Mouse (Mus musculus): Measurements from ENCODE around the gene Cfd. TPM values are rescaled to one million over a fixed set of nuclear protein-coding genes. Genes with fewer than 3 reads are reported as not detected.

Gene Cfd
- polyA plus RNA-seq, 1 experiment from 2014 or later, result not detected

- WGBS, result under 1% methylated on average over 29 of the region's 29 CpGs
- no peaks in the 10 kb centered on the region for H3K9me3 ChIP-seq (replicated peaks)
- peak overlapping the region; percentile 76 for H3K4me3 ChIP-seq
- peak overlapping the region; percentile 95 for H3K27ac ChIP-seq
- peaks cover 68% of the 10 kb centered on the region for H3K4me1 ChIP-seq
- peaks cover 11% of the 10 kb centered on the region for H3K27me3 ChIP-seq (ENCODE audit: low read depth, poor library complexity, severe bottlenecking)
- peak; percentile 79 for DNase-seq (ENCODE audit: low spot score)
- H3K36me3 ChIP-seq, result peaks cover 35% of the 10 kb centered on the region
Observed at GRCm38 (mm10) chr10:79928030-79928694, 37.5 kb downstream of the Cfd start.

GRCm38 (mm10) chr10:79928907-79929701 is 38.5 kb downstream of the Cfd start:
- no peaks in the 10 kb centered on the region for H3K9me3 ChIP-seq (replicated peaks)
- 7% methylated on average over 9 of the region's 9 CpGs for WGBS

GRCm38 (mm10) chr10:79929967-79930825 is 39.5 kb downstream of the Cfd start:
- Histone ChIP-seq H3K27ac (peak overlapping the region; percentile 95), H3K36me3 (peaks cover 55% of the 10 kb centered on the region), H3K4me1 (peaks cover 84% of the 10 kb centered on the region), H3K4me3 (peak overlapping the region; percentile 76), H3K9me3 (replicated peaks) (no peaks in the 10 kb centered on the region), H3K27me3 (ENCODE audit: low read depth, poor library complexity, severe bottlenecking) (no peaks in the 10 kb centered on the region)
- 91% methylated on average over 18 of the region's 18 CpGs for WGBS
- DNase-seq (ENCODE audit: low spot score), result no peak

More at GRCm38 (mm10) chr10:79928907-79929701, 38.5 kb downstream of the Cfd start:
- peaks cover 2% of the 10 kb centered on the region for H3K27me3 ChIP-seq (ENCODE audit: low read depth, poor library complexity, severe bottlenecking)
- H3K36me3 ChIP-seq, result peaks cover 44% of the 10 kb centered on the region
- H3K4me3 ChIP-seq, result peak overlapping the region; percentile 76
- peaks cover 73% of the 10 kb centered on the region for H3K4me1 ChIP-seq
- peak overlapping the region; percentile 95 for H3K27ac ChIP-seq
- peak; percentile 58 for DNase-seq (ENCODE audit: low spot score)

GRCm38 (mm10) chr10:79930826-79931186 is 40.2 kb downstream of the Cfd start:
- Histone ChIP-seq H3K27me3 (ENCODE audit: low read depth, poor library complexity, severe bottlenecking) (no peaks in the 10 kb centered on the region), H3K4me3 (peak overlapping the region; percentile 76), H3K27ac (peak overlapping the region; percentile 95), H3K4me1 (peaks cover 86% of the 10 kb centered on the region), H3K36me3 (peaks cover 61% of the 10 kb centered on the region), H3K9me3 (replicated peaks) (no peaks in the 10 kb centered on the region)
- WGBS, result 88% methylated on average over 16 of the region's 16 CpGs
- no peak for DNase-seq (ENCODE audit: low spot score)

DNA sequence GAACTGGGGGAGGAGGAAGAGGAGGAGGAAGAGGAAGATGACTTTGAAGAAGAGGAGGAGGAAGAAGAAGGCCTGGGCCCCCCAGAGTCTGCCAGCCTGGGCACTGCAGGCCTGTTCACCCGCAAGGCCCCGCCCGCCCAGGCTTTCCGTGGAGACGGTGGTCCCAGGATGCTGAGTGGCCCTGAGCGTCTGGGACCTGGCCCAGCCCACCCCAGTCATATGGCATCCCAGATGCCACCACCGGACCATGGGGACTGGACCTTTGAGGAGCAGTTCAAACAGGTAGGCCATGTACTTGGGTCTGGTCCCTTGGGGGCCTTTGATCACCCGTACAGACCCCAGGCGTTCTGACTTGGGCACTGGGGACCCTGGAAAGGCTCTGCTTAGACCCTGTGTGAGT is 41.1 kb downstream of the Cfd start:
- H3K4me1 ChIP-seq, result peaks cover 87% of the 10 kb centered on the region
- peak overlapping the region; percentile 95 for H3K27ac ChIP-seq
- 82% methylated on average over 9 of the region's 9 CpGs for WGBS
- peak overlapping the region; percentile 34; the same call in 1 of the 2 replicates for H3K4me3 ChIP-seq
- no peaks in the 10 kb centered on the region for H3K9me3 ChIP-seq (replicated peaks)
- H3K27me3 ChIP-seq (ENCODE audit: low read depth, poor library complexity, severe bottlenecking), result no peaks in the 10 kb centered on the region
- peaks cover 71% of the 10 kb centered on the region for H3K36me3 ChIP-seq
- no peak for DNase-seq (ENCODE audit: low spot score)

- WGBS, result 5% methylated on average over 8 of the region's 8 CpGs
- Histone ChIP-seq H3K9me3 (replicated peaks) (no peaks in the 10 kb centered on the region), H3K4me3 (peak overlapping the region; percentile 34), H3K4me1 (peaks cover 96% of the 10 kb centered on the region), H3K36me3 (peaks cover 81% of the 10 kb centered on the region), H3K27me3 (ENCODE audit: low read depth, poor library complexity, severe bottlenecking) (no peaks in the 10 kb centered on the region), H3K27ac (peak overlapping the region; percentile 95)
- peak; percentile 88 for DNase-seq (ENCODE audit: low spot score)
Observed at GRCm38 (mm10) chr10:79932736-79933135, 42.1 kb downstream of the Cfd start.

- no peaks in the 10 kb centered on the region for H3K27me3 ChIP-seq (ENCODE audit: low read depth, poor library complexity, severe bottlenecking)
- peak overlapping the region; percentile 34 for H3K4me3 ChIP-seq
- no peak for DNase-seq (ENCODE audit: low spot score)
- H3K36me3 ChIP-seq, result peaks cover 86% of the 10 kb centered on the region
- H3K9me3 ChIP-seq (replicated peaks), result no peaks in the 10 kb centered on the region
- WGBS, result 54% methylated on average over 9 of the region's 9 CpGs
- H3K27ac ChIP-seq, result peak overlapping the region; percentile 95
- peaks cover 100% of the 10 kb centered on the region for H3K4me1 ChIP-seq
Observed at GRCm38 (mm10) chr10:79933145-79933679, 42.6 kb downstream of the Cfd start.

DNA sequence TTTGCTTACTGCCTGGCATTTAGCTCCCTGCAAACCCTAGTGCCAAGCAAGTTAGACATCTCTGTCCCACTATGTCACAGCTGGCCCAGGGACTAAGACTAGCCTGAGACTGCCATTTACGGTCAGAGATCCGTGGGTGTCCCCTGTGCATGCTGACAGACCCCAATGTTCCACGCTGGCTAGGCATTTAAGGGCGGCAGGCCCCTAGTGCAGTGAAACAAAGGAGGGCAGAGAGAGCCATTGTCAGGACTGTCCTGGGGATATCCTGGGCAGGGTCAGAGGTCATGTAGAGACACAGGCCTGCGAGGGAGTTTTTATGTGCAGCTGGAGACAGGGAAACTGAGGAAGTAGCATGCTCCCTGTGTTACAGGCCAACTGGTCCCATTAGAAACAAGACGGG is 43.2 kb downstream of the Cfd start:
- Histone ChIP-seq H3K4me1 (peaks cover 99% of the 10 kb centered on the region), H3K9me3 (replicated peaks) (no peaks in the 10 kb centered on the region), H3K27me3 (ENCODE audit: low read depth, poor library complexity, severe bottlenecking) (no peaks in the 10 kb centered on the region), H3K27ac (peak overlapping the region; percentile 95), H3K4me3 (peak overlapping the region; percentile 14; the same call in 1 of the 2 replicates), H3K36me3 (peaks cover 92% of the 10 kb centered on the region)
- no peak for DNase-seq (ENCODE audit: low spot score)
- WGBS, result 76% methylated on average over 6 of the region's 6 CpGs

DNA sequence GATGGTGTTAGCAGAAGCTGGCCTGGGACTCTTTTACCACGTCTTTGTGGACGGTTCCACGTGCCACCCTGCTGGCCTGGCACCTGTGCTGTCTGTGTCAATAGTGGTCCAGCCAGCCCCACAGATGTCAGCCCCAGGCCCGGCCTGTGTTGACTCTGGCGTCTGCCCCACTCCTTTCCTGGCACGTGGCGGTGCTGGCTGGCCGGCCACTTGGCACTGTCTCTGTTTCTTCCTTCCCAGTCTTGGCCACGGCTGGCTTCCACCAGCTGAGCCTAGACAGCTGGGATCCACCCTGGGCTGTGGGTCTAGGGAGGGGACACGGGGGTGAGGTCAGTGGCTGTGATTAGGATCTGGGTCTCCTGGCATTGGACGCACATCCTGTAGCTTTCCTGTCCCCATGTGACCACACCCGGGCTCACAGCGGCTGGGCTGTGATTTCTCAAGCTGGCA is 43.6 kb downstream of the Cfd start:
- peak overlapping the region; percentile 95 for H3K27ac ChIP-seq
- no peaks in the 10 kb centered on the region for H3K9me3 ChIP-seq (replicated peaks)
- H3K4me1 ChIP-seq, result peaks cover 99% of the 10 kb centered on the region
- 82% methylated on average over 13 of the region's 13 CpGs for WGBS
- H3K4me3 ChIP-seq, result peak overlapping the region; percentile 14; the same call in 1 of the 2 replicates
- peaks cover 96% of the 10 kb centered on the region for H3K36me3 ChIP-seq
- no peak for DNase-seq (ENCODE audit: low spot score)
- no peaks in the 10 kb centered on the region for H3K27me3 ChIP-seq (ENCODE audit: low read depth, poor library complexity, severe bottlenecking)

DNA sequence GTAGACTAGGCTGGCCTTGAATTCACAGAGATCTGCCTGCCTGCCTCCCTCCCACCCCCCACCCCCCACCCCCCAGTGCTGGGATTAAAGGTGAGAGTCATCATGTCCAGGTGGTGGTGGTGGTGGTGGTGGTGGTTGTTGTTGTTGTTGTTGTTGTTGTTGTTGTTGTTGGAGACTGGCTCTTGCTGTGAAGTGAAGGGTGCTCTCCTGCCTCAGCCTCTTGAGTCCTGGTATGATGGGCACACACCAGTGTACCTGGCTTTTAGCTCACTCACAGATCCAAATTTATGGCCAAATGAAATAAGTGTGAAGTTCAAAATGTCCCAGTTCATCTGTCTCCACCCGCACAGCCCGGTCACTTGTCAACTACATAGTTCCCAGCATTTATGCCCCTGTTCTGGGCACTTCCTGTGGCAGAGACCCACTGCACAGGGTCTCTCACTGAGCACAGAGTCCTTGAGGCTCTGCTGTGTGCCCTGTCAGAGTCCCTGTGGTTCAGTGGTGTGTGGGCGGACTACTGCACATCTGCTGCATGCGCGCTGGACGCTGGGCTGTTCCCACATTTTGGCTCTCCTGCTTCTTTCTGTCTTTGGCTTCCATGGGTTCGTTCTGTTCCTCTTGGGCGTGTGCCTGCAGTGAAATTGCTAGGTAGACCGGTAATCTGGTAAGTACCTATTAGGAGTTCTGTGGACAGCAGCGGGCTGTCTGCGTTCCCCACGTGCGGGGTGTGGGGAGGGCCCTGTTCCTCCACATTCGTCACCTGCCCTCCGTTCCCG is 44.3 kb downstream of the Cfd start:
- peak overlapping the region; percentile 95; the same call in 1 of the 2 replicates for H3K27ac ChIP-seq
- H3K36me3 ChIP-seq, result peaks cover 100% of the 10 kb centered on the region
- peaks cover 98% of the 10 kb centered on the region for H3K4me1 ChIP-seq
- H3K9me3 ChIP-seq (replicated peaks), result no peaks in the 10 kb centered on the region
- no peaks in the 10 kb centered on the region for H3K27me3 ChIP-seq (ENCODE audit: low read depth, poor library complexity, severe bottlenecking)
- no peak for DNase-seq (ENCODE audit: low spot score)
- 90% methylated on average over 16 of the region's 16 CpGs for WGBS
- no peak overlapping the region; the same call in 1 of the 2 replicates for H3K4me3 ChIP-seq

DNA sequence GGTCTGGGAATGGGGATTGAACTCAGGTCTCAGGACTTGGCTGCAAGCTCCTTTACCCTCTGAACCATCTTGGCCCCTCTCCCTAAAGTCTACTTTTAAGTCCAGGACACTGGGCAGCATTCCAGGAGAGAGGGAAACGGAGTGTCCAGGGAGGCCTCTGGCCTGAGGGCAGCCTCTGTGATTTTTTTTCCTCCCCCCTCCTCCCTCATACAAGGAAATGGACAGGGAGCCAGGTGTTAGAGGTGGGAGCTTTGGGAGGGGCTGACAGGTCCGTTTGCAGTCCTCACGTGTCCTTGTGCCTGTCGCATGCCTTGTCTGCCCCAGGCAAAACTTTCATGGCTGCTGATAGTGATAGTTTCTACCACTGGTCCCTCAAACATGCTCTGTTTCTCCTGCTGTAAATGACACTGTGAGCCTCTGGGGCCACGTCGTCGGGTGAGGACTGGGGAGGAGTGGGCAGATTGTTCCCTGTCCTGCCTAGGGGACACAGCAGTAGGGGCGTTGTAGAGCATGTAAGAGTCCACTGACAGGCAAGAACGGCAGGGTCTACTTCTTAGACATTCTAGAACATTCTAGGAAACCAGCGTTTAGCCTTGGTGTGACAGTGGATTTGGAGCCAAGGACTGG is 45.7 kb downstream of the Cfd start:
- no peak overlapping the region for H3K4me3 ChIP-seq
- 73% methylated on average over 10 of the region's 10 CpGs for WGBS
- H3K27ac ChIP-seq, result 0 out of 2 replicates have a peak overlapping the region, but pooled peaks have one; percentile 25
- no peaks in the 10 kb centered on the region for H3K9me3 ChIP-seq (replicated peaks)
- no peak for DNase-seq (ENCODE audit: low spot score)
- no peaks in the 10 kb centered on the region for H3K27me3 ChIP-seq (ENCODE audit: low read depth, poor library complexity, severe bottlenecking)
- peaks cover 100% of the 10 kb centered on the region for H3K36me3 ChIP-seq
- H3K4me1 ChIP-seq, result peaks cover 97% of the 10 kb centered on the region
